Mouse (Mus musculus) liver, embryonic 16.5 days (tissue): Measurements from ENCODE around the gene Zdhhc11. TPM values are rescaled to one million over a fixed set of nuclear protein-coding genes. Genes with fewer than 3 reads are reported as not detected.
"Not testable (repeated sequence)": the region's sequence is repeated elsewhere in the genome, so short reads cannot be mapped to it uniquely, and the experiment has no call there.

ENCODE experiments used
- ATAC-seq: fragments of 200-750 bp; cut with Nextera tagmentation; 2 replicates; pipeline ENCODE4 v1.8.0; 2017; ENCODE audit warnings: low read depth, mild to moderate bottlenecking, moderate number of reproducible peaks, moderate library complexity
- H3K27ac ChIP-seq: fragments of 300-500 bp; sonication (generic); 2 replicates; pipeline ENCODE4 v1.5.1; 2014; ENCODE audit warnings: mild to moderate bottlenecking, low read length
- H3K27me3 ChIP-seq: fragments of 300-500 bp; sonication (generic); 2 replicates; pipeline ENCODE4 v1.6.1; 2014; ENCODE audit warnings: low read depth, low read length, mixed read lengths; ENCODE audit not compliant: control insufficient read depth, insufficient read depth
- H3K36me3 ChIP-seq: fragments of 300-500 bp; sonication (generic); 2 replicates; pipeline ENCODE4 v1.6.1; 2014; ENCODE audit warnings: mild to moderate bottlenecking; ENCODE audit not compliant: control insufficient read depth, insufficient read depth
- H3K4me1 ChIP-seq: fragments of 300-500 bp; sonication (generic); 2 replicates; pipeline ENCODE4 v1.6.1; 2014; ENCODE audit warnings: low read depth, low read length, mixed read lengths; ENCODE audit not compliant: control insufficient read depth
- H3K4me2 ChIP-seq: fragments of 300-500 bp; sonication (generic); 2 replicates; pipeline ENCODE4 v1.6.1; 2014; ENCODE audit warnings: low read depth, low read length, mixed read lengths
- H3K4me3 ChIP-seq: fragments of 300-500 bp; sonication (generic); 2 replicates; pipeline ENCODE4 v1.5.1; 2014; ENCODE audit warnings: low read depth, mild to moderate bottlenecking, low read length
- H3K9ac ChIP-seq: fragments of 300-500 bp; sonication (generic); 2 replicates; pipeline ENCODE4 v1.6.1; 2014; ENCODE audit warnings: low read depth, low read length
- H3K9me3 ChIP-seq: fragments of 300-500 bp; sonication (generic); replicated peaks from 2 replicates; pipeline ENCODE4 v1.6.1; 2016; ENCODE audit warnings: low read length; ENCODE audit not compliant: control insufficient read depth
- WGBS: fragments of 180-500 bp; shearing (Covaris S2); extraction: QIAGEN DNeasy Blood & Tissue Kit; methylation state at CpG from one replicate; pipeline ENCODE4 v1.1.7; 2014; ENCODE audit not compliant: insufficient replicate concordance; 5-methylcytosine and 5-hydroxymethylcytosine counted together
- polyA plus RNA-seq: library from polyadenylated mRNA; unstranded; fragments of >200 nt; fragmentation: Nextera tagmentation; extraction: Ambion mirVana; gene quantifications from 2 replicates; pipeline ENCODE4 v1.2.1, GENCODE M21; 2015

Gene Zdhhc11
- polyA plus RNA-seq, 1 experiment from 2014 or later = not detected

- no peak overlapping the region for H3K9ac ChIP-seq
- H3K4me3 ChIP-seq = no peak overlapping the region
- 54% methylated on average over 4 of the region's 4 CpGs for WGBS
- no peak overlapping the region for H3K27ac ChIP-seq
- no peaks in the 10 kb centered on the region for H3K9me3 ChIP-seq
- peaks cover under 1% of the 10 kb centered on the region for H3K4me1 ChIP-seq
- no peak overlapping the region for H3K4me2 ChIP-seq
- H3K36me3 ChIP-seq = no peaks in the 10 kb centered on the region
- ATAC-seq = no peak
- no peaks in the 10 kb centered on the region for H3K27me3 ChIP-seq
These were observed 32.8 kb downstream of the Zdhhc11 start for GRCm38 (mm10) chr13:73996456-73996855.

GRCm38 (mm10) chr13:74000519-74000918 is 36.9 kb downstream of the Zdhhc11 start:
- H3K4me2 ChIP-seq = no peak overlapping the region
- H3K4me3 ChIP-seq = no peak overlapping the region
- no peak overlapping the region for H3K9ac ChIP-seq
- H3K9me3 ChIP-seq = no peaks in the 10 kb centered on the region
- H3K27me3 ChIP-seq = no peaks in the 10 kb centered on the region; the same call in 1 of the 2 replicates
- no peak for ATAC-seq
- H3K4me1 ChIP-seq = peaks cover 3% of the 10 kb centered on the region
- no peaks in the 10 kb centered on the region for H3K36me3 ChIP-seq
- H3K27ac ChIP-seq = no peak overlapping the region

DNA sequence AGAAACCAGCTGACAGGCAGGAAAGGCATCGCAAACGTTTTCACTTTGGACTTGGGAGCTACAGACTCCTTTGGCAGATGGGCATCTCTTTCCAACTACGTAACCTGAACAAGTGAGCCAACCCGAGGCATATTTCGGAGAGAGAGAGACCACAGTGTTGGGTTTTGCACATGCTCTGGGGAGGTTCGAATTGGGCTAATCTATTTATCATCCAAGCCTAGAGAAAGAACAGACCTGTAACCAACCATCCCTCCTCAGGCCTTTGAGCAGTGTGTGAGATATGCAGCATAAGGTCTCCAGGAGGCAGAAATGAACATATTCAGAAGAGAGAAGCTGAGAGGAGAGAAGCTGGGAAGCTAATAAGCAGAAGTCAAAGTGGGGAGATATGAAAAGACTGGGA is 37.3 kb downstream of the Zdhhc11 start:
- Histone ChIP-seq H3K27ac (no peak overlapping the region), H3K27me3 (peaks cover 2% of the 10 kb centered on the region), H3K4me3 (no peak overlapping the region), H3K36me3 (no peaks in the 10 kb centered on the region), H3K4me1 (peaks cover 3% of the 10 kb centered on the region), H3K9me3 (no peaks in the 10 kb centered on the region), H3K9ac (no peak overlapping the region), H3K4me2 (no peak overlapping the region)
- WGBS = 71% methylated on average over 6 of the region's 6 CpGs
- no peak for ATAC-seq

DNA sequence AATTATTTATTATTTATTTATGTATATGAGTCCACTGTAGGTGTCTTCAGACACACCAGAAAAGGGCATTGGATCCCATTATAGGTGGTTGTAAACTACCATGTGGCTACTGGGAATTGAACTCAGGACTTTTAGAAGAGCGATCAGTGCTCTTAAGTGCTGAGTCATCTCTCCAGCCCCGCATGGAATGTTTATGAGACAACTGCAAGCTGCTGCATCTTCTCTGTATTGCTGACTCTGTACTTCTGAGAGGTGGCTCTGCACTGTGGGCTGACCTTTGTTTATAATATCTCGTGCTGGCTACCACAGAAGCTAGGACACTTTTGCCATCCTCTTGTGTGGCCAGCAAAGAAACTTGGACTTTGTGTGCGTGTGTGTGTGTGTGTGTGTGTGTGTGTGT is 37.8 kb downstream of the Zdhhc11 start:
- Histone ChIP-seq H3K27me3 (peaks cover 3% of the 10 kb centered on the region), H3K4me2 (no peak overlapping the region), H3K9me3 (no peaks in the 10 kb centered on the region), H3K4me3 (no peak overlapping the region), H3K4me1 (peaks cover 3% of the 10 kb centered on the region), H3K9ac (no peak overlapping the region), H3K27ac (no peak overlapping the region), H3K36me3 (no peaks in the 10 kb centered on the region)
- WGBS = 53% methylated on average over 4 of the region's 4 CpGs
- no peak for ATAC-seq

DNA sequence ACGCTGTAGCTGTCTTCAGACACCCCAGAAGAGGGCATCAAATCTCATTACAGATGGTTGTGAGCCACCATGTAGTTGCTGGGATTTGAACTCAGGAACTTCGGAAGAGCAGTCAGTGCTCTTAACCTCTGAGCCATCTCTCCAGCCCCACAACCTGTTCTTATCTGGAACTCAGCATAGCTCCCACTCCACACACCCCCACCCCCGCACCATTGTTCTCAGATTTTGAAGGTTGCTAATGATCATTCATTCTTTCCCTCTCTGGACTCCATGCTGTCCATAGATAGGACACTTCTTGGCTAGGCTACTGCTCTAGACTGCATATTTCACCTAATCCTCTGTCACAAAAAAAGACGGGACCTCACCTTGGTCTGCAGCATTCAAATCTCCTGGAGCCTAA is 43.2 kb downstream of the Zdhhc11 start:
- H3K27ac ChIP-seq, H3K36me3 ChIP-seq, H3K4me2 ChIP-seq, H3K4me3 ChIP-seq, H3K9ac ChIP-seq, H3K9me3 ChIP-seq, ATAC-seq: not testable (repeated sequence)
- H3K4me1 ChIP-seq = peaks cover 19% of the 10 kb centered on the region
- H3K27me3 ChIP-seq = peaks cover 39% of the 10 kb centered on the region
- 70% methylated on average over 4 of the region's 4 CpGs for WGBS

GRCm38 (mm10) chr13:74008216-74008615 is 44.6 kb downstream of the Zdhhc11 start:
- not testable (repeated sequence) for H3K36me3 ChIP-seq, H3K4me3 ChIP-seq, H3K9me3 ChIP-seq, H3K27ac ChIP-seq, H3K4me2 ChIP-seq, ATAC-seq, H3K9ac ChIP-seq
- Histone ChIP-seq H3K27me3 (peaks cover 42% of the 10 kb centered on the region), H3K4me1 (peaks cover 19% of the 10 kb centered on the region)
- WGBS = 63% methylated on average over 2 of the region's 2 CpGs

GRCm38 (mm10) chr13:74008948-74009718 is 45.5 kb downstream of the Zdhhc11 start, which contains the start of gene Tppp:
Gene Tppp (plus strand): TSS chr13:74009407.
- peak within 1 kb of the TSS; percentile 92 for H3K4me2 ChIP-seq
- H3K27ac ChIP-seq = no peak within 1 kb of the TSS
- H3K9ac ChIP-seq = peak within 1 kb of the TSS; percentile 58
- H3K27me3 ChIP-seq = peaks cover 48% of the 10 kb centered on the region
- peaks cover 19% of the 10 kb centered on the region for H3K4me1 ChIP-seq
- peak within 1 kb of the TSS; percentile 58 for H3K4me3 ChIP-seq
- WGBS = 1% methylated on average over 53 of the region's 56 CpGs
- H3K36me3 ChIP-seq = no peaks in the 10 kb centered on the region
- H3K9me3 ChIP-seq = no peaks in the 10 kb centered on the region
- ATAC-seq = peak; percentile 98

DNA sequence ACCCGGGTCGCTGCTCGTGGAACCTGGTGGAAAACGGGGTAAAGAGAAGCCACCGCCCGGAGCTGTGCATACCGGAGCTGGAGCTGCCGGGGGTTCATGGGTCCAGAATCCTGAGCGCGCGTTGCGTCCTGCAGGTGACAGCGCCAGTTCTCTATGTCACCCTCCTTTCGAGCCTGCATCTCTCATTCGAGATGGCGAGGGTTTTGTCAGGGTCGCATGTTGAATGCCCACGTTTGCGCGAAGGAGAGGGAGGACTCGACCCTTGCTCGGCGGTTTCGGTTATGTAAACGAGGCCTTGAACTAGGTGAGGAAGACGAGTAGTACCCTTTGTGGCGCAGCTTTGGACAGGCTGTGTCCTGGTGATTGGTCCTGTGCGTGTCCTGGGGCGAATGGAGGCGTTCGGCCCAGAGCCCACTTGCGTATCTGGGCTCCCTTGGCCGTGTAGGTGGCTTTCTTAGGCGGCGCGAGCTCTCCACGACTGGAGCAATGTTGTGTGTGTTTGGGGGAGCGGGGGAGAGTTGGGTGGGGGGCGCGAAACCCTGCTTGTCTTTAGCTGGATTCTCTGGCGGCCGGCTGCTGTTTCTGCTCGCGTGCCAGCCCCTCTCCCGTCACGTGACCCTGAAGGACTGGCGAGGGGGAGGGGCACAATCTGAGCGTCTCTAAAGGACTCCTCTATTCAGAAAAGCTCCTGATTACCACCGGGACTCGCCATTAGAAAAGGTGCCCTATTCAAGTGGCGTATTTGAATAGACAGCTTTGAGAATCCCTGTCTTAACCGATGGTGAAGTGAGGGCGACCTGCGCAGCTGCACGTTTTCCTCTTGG is 46.4 kb downstream of the Zdhhc11 start:
- H3K4me1 ChIP-seq = peaks cover 16% of the 10 kb centered on the region
- peaks cover 49% of the 10 kb centered on the region for H3K27me3 ChIP-seq
- H3K4me2 ChIP-seq = peak overlapping the region; percentile 92
- peak overlapping the region; percentile 39; the same call in 1 of the 2 replicates for H3K9ac ChIP-seq
- no peaks in the 10 kb centered on the region for H3K36me3 ChIP-seq
- WGBS = 1% methylated on average over 55 of the region's 55 CpGs
- H3K4me3 ChIP-seq = peak overlapping the region; percentile 58
- peak; percentile 9 for ATAC-seq
- no peaks in the 10 kb centered on the region for H3K9me3 ChIP-seq
- H3K27ac ChIP-seq = no peak overlapping the region

DNA sequence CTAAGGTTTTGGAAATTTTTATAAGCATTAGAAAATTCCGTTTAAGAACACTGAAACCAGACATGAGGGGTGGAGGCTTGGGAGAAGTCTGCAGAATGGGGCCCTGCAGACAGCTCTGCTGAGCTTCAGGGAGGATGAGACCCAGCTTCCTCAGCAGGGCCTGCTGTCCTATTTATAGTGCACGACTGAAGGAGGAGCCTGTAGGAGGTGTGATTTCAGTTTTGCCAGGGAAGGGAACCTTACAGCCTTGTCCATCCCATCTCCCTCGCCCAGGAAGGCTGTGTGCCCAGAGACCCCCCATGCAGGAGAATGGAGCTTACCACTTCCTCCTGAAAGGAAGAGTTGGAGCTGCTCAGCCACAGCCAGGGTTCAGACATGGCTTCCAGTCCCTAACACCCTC is 47.0 kb downstream of the Zdhhc11 start:
- Histone ChIP-seq H3K4me2 (peak overlapping the region; percentile 92), H3K9me3 (no peaks in the 10 kb centered on the region), H3K27ac (no peak overlapping the region), H3K9ac (no peak overlapping the region), H3K27me3 (peaks cover 49% of the 10 kb centered on the region), H3K4me3 (peak overlapping the region; percentile 58), H3K4me1 (peaks cover 16% of the 10 kb centered on the region), H3K36me3 (no peaks in the 10 kb centered on the region)
- no peak for ATAC-seq
- 7% methylated on average over 3 of the region's 3 CpGs for WGBS
